Mouse (Mus musculus) liver, postnatal 0 days (tissue): Measurements from ENCODE around the gene Rnf141.

Experiments
- CTCF ChIP-seq: sonication (generic); IDR thresholded peaks from 2 replicates; pipeline ENCODE4 v1.5.1; 2016; ENCODE audit warnings: antibody characterized with exemption, low read depth
- EP300 ChIP-seq: IDR thresholded peaks from 2 replicates; pipeline ENCODE4 v1.6.1; 2016; ENCODE audit warnings: antibody characterized with exemption, low read depth, mild to moderate bottlenecking

GRCm38 (mm10) chr7:110821068-110821467 lies 23.2 kb downstream of the Rnf141 start:
- TF ChIP-seq CTCF: peak; percentile 54
- no peak for TF ChIP-seq EP300
